Mouse (Mus musculus) inflammation-experienced regulatory T-cells, adult 6 months (primary cell): ENCODE data around the gene Pmepa1. TPM values are rescaled to one million over a fixed set of nuclear protein-coding genes. Genes with fewer than 3 reads are reported as not detected.

Source experiments
- ATAC-seq: one replicate; pipeline ENCODE4 v1.8.0; 2017
- polyA plus RNA-seq, 3 experiments: library from polyadenylated mRNA; unstranded; fragments of 100-300 nt; shearing (Covaris generic); gene quantifications; one replicate each; pipeline ENCODE4 v1.2.1; 2017

Pmepa1 gene
- polyA plus RNA-seq, 3 experiments from 2014 or later = 4.5 to 16.3 (median 12.8) TPM

DNA sequence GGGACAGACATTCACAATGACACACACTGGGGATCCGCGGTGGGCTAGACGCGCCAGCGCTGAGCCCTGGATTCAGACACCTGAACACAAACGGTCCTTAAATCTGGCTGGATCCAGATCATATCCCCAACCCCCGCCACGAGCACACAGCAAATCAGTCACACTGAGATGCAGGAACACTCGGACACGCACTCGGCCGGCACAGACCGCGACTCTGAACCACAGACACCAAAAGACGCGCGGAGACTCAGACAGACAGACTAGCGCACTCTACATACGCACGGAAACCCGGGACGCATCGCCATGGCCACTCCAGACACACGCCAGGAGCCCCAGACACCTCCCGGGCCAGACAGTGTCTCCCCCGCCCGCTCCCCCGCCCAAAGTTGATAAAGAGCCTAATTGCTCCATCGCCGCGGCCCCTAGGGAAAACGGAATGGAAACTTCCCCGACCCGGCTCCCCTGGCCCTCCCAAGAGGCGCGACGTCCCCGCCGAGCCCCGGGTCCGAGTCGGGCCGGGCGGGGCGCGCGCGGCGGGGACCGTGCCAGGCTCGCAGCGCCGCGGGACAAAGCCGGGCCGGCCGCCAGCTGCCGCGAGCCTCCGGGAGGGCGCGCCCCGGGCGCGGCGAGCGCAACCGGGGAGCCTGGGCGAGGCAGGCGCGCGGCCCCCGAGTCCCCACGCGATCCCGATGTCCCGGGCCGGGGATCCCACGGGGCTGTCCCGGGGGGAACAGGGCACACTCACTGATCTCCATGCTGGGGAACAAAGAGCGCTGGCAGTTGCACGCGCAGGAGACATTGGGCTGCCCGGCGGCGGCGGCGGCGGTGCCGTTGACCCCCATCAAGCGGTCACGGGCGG is 761 bp downstream of the Pmepa1 start:
- ATAC-seq = peak; percentile 12

GRCm38 (mm10) chr2:173274428-173275342 is 1.6 kb downstream of the Pmepa1 start:
- ATAC-seq = peak; percentile 44

- ATAC-seq = no peak
Observed at GRCm38 (mm10) chr2:173273885-173274284, 2.4 kb downstream of the Pmepa1 start.

DNA sequence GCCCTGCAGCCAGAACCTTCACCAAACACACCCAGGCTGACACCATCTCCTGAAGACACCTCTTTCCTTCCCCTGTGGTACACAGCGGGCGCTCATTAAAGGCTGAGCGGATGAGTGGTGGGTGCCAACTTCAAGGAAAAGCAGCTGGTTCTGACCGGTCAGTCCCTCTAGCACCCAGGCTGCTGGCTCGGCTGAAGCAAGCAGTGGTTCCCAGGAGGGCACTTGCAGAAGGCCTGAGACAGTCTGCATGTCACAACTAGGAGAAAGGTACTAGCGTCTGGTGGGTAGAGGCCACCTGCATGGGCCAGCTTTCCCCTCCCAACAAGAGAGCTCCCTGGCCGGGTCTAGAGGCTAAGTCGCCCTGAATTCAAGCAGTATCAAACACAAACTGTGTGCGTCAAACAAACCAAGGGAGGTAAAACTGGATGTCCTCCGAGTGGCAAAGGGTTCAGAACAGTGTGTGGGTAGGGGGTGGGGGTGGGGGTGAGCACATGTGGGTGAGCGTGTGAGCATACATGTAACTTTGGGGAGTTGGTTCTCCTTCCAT is 3.9 kb downstream of the Pmepa1 start:
- ATAC-seq = no peak

DNA sequence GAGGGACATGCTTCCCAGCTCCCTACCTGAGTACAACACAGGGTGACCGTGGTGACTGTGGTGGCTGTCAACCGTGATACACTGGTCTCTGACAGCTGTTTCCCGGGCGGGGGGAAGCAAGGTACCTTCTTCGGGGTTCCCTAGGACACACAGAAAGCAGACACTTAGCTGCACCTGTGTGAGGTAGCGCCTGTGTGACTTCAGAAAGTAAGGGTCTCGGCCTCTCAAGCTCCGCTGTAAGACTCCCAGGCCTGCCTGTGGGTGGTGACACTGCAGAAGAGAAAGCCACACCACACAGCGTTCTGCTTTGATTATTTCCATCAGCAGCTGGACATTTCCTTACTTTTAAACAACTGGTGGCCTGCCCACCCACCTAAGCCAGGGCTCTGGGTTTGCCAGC is 4.8 kb downstream of the Pmepa1 start:
- no peak for ATAC-seq

DNA sequence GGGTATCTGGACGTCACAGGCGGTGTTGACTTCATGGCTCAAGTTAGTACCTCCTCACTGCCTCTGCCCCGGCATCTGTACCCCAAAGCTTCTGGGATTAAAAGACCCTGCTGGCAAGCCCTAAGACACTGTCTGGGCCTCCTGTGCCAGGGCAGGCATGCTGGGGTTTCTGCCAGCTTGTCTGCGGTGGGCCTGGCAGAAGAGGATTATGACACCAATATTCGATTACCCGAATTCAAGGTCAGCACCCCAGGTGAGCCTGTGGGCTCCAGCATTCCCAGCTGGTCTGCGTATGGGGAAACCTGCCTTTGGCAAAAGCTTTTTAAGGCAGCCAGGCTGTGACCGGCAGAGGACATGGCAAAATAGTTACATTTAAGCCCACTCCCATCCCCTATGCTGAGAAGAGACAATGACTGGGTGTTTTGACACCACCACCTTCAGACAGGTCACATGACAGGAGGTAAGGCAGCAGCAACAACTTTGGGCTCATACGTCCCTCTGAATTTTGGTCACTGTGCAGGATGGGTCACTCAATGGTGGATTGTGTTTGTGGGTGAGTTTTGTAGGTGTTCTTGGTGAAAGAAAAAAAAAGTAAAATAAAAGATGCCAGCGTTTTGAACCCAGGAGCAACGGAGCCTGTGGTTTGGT is 5.6 kb downstream of the Pmepa1 start:
- ATAC-seq = no peak

DNA sequence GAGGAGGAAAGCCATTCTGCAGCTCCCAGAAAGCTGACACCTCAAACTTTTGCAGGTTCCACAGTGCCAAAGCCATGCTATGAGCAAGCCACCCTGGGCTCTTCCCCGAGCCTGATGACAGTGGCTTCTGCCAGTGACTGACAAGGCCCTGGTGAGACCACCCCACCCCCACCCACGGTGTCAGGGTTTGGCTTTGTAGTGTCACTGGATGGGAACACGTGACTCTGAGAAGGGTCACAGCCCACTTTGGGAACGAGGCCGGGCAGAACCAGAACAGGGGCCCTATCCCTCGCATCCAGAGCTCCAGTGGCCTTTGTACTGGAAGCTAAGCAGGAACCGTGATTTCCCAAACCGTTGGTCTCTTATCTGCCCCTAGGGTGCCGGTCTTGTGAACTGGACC is 6.1 kb downstream of the Pmepa1 start:
- no peak for ATAC-seq

DNA sequence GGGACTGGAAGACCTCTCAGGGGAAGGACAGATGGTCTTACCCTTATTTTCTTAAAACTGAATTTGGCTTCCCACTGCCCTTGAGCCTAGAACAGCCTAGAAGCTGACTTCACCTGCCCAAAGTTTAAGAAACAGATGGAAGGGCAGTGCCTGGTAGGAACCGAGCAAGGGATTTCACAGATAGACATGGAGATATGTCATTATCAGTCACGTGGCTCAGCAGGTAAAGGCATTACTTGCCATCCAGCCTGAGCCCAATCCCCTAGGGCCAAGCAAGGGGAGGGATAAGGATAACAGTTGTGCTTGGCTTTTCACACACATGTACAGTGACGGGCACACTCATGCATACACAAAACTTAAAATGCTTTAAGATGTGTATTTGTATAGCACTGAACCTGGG is 8.8 kb downstream of the Pmepa1 start:
- no peak for ATAC-seq

- no peak for ATAC-seq
Observed at GRCm38 (mm10) chr2:173266349-173267112, 9.8 kb downstream of the Pmepa1 start.

DNA sequence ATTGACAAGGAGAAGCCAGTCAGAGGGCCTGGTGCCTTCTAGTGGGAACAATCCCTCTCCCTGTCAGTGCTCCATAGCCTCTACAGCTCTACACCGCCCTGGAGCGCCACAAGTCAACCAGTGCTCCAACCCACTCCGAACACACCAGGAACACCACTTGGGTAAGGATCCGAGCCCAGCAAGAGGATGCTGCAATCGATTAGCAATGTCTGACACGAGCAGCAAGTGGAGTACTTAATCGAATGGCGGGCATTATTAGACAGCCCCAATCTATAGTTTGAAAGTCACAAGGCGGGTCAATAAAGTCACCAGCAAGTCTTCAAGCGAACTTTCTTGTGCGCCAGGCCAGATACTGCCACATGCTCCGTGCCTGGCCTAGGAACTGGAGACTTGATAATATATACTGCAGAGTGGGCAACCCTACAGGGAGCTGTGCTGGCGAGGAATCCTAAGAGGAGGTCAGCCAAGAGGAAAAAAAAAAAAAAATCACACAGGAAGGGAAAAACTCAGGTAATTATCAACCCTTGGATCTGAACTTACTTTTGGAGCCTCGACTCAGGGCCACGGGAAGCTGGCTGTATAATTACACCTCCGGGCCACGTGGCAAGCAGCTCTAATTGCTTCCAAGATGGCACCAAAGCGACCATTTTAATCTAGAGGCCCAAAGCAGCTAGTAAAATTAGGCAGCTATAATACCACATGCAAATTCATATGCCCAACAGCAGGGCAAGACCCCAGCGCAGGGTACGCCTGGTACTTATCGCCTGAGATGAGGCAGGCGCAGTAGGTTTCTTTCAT is 10.7 kb downstream of the Pmepa1 start:
- ATAC-seq = no peak

DNA sequence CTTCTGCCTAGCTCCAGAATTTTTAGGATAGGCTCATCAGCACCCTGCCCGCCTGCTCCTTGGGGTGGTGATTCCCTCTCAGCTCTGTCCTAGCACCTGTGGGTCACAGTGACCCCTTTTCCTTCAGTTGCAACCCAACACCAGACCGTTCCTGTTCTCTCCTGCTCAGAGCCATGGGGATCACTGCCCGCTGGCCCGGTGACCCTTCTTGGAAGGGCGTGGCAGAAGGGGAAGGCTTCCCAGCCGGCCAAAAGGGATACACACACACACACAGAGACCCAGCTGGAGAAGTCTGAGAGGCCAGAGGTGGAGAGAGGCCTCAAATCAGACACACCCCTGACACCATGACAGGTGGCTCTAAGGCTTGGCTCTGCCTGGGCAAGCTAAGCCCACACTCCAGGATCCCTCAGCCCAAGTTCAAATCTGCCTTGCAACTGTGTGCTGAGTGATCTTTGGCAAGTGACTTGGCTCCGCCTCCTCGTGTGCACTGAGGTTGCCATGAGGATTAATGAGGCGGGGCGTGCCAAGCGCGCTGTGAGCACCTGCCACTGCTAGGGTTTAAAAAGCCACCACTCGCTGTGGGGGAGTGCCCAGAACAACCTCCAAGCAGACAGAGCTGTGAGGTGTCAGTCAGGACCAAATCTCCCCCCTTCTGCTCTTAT is 11.7 kb downstream of the Pmepa1 start:
- peak; percentile 82 for ATAC-seq

DNA sequence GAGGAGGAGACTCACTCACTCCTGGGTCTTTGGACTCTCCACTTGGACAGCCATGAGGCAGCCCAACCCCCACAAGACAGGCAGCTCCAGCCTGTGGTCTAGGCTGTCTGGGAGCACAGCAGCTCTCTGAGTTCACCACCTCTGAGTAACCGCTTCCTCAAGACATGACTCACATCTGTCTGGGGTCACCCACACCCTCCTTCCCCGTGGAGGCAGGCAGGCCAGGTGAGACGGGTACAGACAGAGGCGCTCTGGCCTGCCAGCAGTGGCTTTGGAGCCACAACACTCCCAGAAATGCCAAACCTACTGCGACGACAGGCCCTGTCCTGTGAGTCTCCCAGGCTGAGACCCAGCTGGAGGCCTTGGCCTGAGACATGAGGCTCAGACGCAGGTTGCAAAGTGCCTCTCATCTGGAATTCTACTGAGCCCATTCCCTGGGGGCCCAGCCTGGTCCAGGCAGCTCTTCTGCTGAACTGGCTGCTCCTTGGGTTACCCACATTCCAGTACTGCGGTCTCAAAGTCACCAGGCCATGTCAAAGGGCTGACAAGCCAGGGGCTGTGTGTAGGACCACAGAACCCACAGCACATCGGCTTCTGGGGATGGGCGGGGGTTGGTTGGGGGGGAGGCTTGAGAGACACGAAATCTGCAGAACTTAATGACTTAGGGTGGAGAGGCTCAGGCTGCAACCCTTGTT is 12.6 kb downstream of the Pmepa1 start:
- ATAC-seq = peak; percentile 85

DNA sequence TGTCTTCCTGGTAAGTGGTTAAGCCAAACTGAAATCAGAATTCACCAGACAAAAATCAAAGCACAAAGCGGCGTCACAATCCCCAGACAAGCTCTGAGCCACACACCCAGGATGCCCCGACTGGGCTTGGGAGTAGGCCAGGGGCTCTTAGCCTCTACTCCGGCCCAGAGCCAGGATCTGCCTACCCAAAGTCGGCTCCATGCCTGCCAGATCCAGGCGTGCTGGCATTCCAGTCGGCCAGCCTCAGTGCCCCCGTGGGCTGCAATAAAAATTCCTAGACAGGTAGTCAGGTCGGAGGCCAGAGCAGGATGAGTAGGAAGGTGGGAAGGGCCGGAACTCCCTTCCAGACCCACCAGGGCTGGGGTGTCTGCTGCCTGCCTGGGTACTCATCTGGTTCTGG is 14.8 kb downstream of the Pmepa1 start:
- no peak for ATAC-seq

DNA sequence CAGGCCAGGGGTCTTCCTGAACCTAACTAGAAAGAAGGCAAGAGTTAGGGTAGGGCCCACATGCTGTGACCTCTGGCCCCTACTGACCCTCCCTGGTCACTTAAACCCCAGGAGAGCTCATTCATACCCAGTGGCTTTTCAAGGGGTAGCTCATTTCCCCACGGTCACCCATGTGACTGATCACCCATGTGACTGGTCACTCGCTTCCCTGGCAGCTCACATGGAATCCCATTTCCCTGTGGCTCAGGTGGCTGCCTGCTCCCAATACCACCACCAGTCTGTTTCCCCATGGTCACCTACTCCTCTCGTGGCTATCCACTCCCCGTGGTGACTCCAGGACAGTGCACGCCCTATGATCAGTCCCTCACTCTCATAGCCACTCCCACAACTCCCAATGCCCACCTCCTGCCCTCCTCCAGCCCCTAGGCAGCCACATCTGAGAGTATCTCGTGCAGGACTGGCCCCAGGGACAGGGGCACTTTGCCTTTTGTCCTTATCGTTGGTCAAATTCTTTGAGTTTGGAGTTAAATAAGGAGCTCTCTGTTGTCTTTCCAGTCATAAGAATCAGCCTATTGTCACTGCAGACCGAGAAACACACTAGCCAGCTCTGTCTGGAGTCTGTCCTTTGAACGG is 17.8 kb downstream of the Pmepa1 start:
- no peak for ATAC-seq

- ATAC-seq = no peak
Observed at GRCm38 (mm10) chr2:173257610-173258009, 18.7 kb downstream of the Pmepa1 start.

DNA sequence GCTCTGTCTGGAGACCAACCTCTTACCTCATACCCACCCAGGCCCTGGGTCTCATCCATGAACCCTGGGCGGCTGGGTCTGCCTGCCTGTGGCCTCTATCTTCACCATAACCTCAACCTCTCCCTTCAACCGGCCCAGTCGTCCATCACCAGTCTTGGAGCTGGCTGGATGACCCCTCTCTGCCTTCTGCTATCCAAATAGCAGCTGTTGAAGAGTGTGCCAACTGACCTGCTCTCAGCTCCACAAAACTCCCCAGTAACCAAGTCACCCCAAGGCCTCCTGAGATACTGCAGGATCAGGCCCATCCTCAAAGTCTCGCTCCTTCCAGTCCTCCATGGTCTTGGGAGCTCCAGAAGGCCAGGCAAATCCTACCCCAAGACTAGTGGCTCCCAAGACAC is 19.8 kb downstream of the Pmepa1 start:
- ATAC-seq = no peak

DNA sequence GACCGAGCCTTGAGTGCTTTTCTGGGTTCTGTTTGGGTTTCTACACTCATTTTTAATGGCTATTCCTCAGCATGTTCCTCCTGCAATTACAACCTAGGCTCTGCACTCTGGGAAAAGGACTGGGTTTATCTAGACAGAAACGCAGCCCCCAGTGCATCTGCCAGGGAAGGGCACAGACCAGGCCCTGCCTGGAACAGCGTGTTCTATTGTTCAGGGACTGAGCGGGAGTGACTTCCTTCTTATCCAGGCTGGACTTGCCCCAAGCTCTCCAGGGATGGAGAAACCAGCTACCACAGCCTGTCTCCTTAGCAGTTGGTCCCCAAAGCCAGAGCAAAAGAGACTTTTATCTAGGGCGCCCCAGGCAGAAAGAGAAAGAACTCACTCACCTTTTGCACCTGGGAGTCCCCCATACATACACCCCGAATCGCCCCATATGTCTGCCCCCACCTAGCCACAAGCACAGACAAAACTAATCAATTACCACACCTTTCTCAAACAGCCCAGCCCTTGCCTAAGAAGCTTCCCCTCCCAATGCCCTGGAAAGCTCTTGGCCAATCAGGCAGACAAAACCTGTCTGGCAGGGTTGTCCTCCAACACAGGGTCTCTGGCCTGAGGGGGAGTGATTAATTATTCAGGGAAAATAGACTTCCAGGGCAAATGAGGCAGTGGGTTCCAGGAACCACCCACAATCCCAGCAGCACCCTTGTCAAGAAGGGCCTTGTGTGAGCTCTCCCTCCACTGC is 20.4 kb downstream of the Pmepa1 start:
- ATAC-seq = no peak

DNA sequence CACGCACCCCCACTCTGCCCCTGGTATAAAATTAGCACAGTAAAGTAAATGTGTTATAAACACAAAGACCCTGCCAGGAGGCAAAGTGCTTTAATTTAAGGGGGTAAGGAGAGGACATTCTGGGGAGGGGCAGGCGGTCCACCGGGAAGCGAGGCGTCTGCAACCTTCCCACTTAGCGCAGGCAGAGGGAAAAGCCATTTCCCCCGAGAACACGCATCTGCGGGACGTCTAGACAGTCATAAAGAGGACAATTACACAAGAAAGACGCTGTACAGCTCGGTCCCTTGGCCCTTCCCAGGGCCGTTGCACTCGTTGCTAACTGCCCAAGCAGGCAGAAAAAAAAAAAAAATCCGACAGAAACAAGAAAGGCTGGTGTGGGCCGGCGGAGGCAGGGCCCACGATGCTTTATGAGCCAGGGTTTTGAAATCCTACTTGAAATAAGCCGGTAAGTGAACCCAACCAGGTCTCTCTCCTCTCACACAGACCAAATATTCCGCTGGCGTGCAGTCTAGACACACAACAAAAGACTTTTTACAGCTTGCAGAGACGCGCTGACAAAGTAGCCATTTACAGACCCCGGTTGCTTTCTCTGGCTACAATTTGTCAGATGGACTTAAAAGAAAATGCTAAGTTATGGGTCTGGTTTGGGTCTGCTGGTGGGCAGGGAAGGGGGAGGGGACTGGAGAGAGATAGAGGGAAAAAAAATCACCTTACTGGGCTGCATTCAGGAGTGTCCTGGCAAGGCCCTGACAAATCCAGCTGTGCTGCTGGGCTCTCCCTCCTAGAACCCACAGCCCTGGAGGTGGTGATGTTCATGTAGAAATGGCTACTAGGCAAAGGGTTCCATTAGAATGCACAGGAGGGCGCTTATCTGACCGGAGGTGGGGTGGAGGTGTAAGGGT is 22.3 kb downstream of the Pmepa1 start:
- no peak for ATAC-seq
